Mouse (Mus musculus) CH12.LX (cell line): ENCODE data around the gene Derl2. TPM values are rescaled to one million over a fixed set of nuclear protein-coding genes. Genes with fewer than 3 reads are reported as not detected.

Experiments used
- DNase-seq: peaks from one replicate; pipeline ENCODE4 v3.0.0-alpha.2; 2013; ENCODE audit errors: extremely low read depth
- H3K27ac ChIP-seq: 2 replicates; pipeline ENCODE4 v1.5.1; 2012; ENCODE audit warnings: low read depth, mild to moderate bottlenecking, control low read depth, moderate library complexity; ENCODE audit not compliant: insufficient read depth
- H3K27me3 ChIP-seq: replicated peaks from 2 replicates; pipeline ENCODE3; 2012; ENCODE audit warnings: inconsistent platforms
- H3K36me3 ChIP-seq, 2 experiments: replicated peaks in 1 of 2; 2 replicates each; pipeline versions ENCODE3 to v1.6.1; 2012; ENCODE audit warnings: inconsistent platforms in 1 of 2, low read length in 1 of 2, mild to moderate bottlenecking in 1 of 2, mixed read lengths in 1 of 2, moderate library complexity in 1 of 2; ENCODE audit not compliant: control insufficient read depth in 1 of 2, insufficient read depth in 1 of 2
- H3K4me1 ChIP-seq, 2 experiments: 2 replicates each; pipeline ENCODE4 v1.6.1; 2012; ENCODE audit warnings: inconsistent platforms in 1 of 2, moderate library complexity in 1 of 2; ENCODE audit not compliant: insufficient read depth in 2 of 2, control insufficient read depth in 1 of 2
- H3K4me2 ChIP-seq: 2 replicates; pipeline ENCODE4 v1.6.1; 2012; ENCODE audit warnings: low read depth, mild to moderate bottlenecking, control low read depth; ENCODE audit not compliant: poor library complexity, insufficient read depth, severe bottlenecking
- H3K4me3 ChIP-seq, 3 experiments: fragments of 150-350 bp in 1 of 3; sonication (generic) in 1 of 3; replicated peaks in 1 of 3; 2 replicates each; pipeline versions ENCODE3 to v1.5.1; 2011 to 2012; ENCODE audit warnings: low read depth in 2 of 3, low read length in 2 of 3, mild to moderate bottlenecking in 2 of 3, moderate library complexity in 2 of 3, control low read depth in 1 of 3, improper control_type of control experiment in 1 of 3, inconsistent platforms in 1 of 3, mixed read lengths in 1 of 3; ENCODE audit not compliant: poor library complexity in 1 of 3
- H3K79me2 ChIP-seq: replicated peaks from 2 replicates; pipeline ENCODE4 v1.6.1; 2012; ENCODE audit warnings: mild to moderate bottlenecking, moderate library complexity; ENCODE audit not compliant: control insufficient read depth, poor library complexity, insufficient read depth, severe bottlenecking; ENCODE audit errors: extremely low read depth
- H3K9ac ChIP-seq: 2 replicates; pipeline ENCODE4 v1.6.1; 2012; ENCODE audit warnings: low read depth, mild to moderate bottlenecking, control low read depth, moderate library complexity; ENCODE audit not compliant: insufficient read depth
- H3K9me3 ChIP-seq: replicated peaks from 2 replicates; pipeline ENCODE3; 2012; ENCODE audit warnings: low read length, inconsistent platforms, mixed read lengths
- BHLHE40 ChIP-seq: IDR thresholded peaks from 2 replicates; pipeline ENCODE4 v1.6.1; 2011; ENCODE audit warnings: mild to moderate bottlenecking, low read depth, low read length, improper control_type of control experiment
- CHD1 ChIP-seq: IDR thresholded peaks from 2 replicates; pipeline ENCODE4 v1.6.1; 2012; ENCODE audit warnings: low read depth, low read length, improper control_type of control experiment, inconsistent platforms
- CHD2 ChIP-seq: IDR thresholded peaks from 2 replicates; pipeline ENCODE4 v1.6.1; 2011; ENCODE audit warnings: low read length, improper control_type of control experiment
- CTCF ChIP-seq, 2 experiments: IDR thresholded peaks in 1 of 2; conservative IDR thresholded peaks in 1 of 2; 2 replicates each; pipeline ENCODE4 v1.5.1; 2011 to 2012; ENCODE audit warnings: low read depth in 2 of 2, low read length in 2 of 2, improper control_type of control experiment in 1 of 2, inconsistent platforms in 1 of 2, mild to moderate bottlenecking in 1 of 2, moderate library complexity in 1 of 2
- E2F4 ChIP-seq: IDR thresholded peaks from 2 replicates; pipeline ENCODE4 v1.6.1; 2011; ENCODE audit warnings: low read depth, low read length, improper control_type of control experiment; ENCODE audit not compliant: insufficient replicate concordance
- ELF1 ChIP-seq: IDR thresholded peaks from 2 replicates; pipeline ENCODE4 v1.6.1; 2014; ENCODE audit warnings: low read depth, mild to moderate bottlenecking, inconsistent platforms, low read length, improper control_type of control experiment
- EP300 ChIP-seq: IDR thresholded peaks from 2 replicates; pipeline ENCODE4 v1.6.1; 2011; ENCODE audit warnings: low read length, improper control_type of control experiment
- ETS1 ChIP-seq: conservative IDR thresholded peaks from 2 replicates; pipeline ENCODE4 v1.6.1; 2012; ENCODE audit warnings: low read depth, mild to moderate bottlenecking, inconsistent platforms, low read length, improper control_type of control experiment, moderate library complexity
- GABPA ChIP-seq: IDR thresholded peaks from 2 replicates; pipeline ENCODE4 v1.6.1; 2012; ENCODE audit warnings: low read depth, low read length, improper control_type of control experiment, inconsistent platforms; ENCODE audit not compliant: insufficient replicate concordance
- HCFC1 ChIP-seq: IDR thresholded peaks from 2 replicates; pipeline ENCODE4 v1.6.1; 2012; ENCODE audit warnings: low read depth, mild to moderate bottlenecking, inconsistent platforms, low read length, improper control_type of control experiment
- IRF4 ChIP-seq: IDR thresholded peaks from 2 replicates; pipeline ENCODE4 v1.6.1; 2014; ENCODE audit warnings: low read depth, mild to moderate bottlenecking, inconsistent platforms, low read length, improper control_type of control experiment
- JUN ChIP-seq: IDR thresholded peaks from 2 replicates; pipeline ENCODE4 v1.6.1; 2011; ENCODE audit warnings: low read depth, mild to moderate bottlenecking, low read length, improper control_type of control experiment, moderate library complexity; ENCODE audit not compliant: insufficient read depth
- JUND ChIP-seq: conservative IDR thresholded peaks from 2 replicates; pipeline ENCODE4 v1.6.1; 2011; ENCODE audit warnings: low read depth, low read length, improper control_type of control experiment
- KAT2A ChIP-seq: IDR thresholded peaks from 2 replicates; pipeline ENCODE4 v1.6.1; 2012; ENCODE audit warnings: low read length, improper control_type of control experiment, inconsistent platforms; ENCODE audit not compliant: insufficient replicate concordance
- MAFK ChIP-seq: IDR thresholded peaks from 2 replicates; pipeline ENCODE4 v1.6.1; 2011; ENCODE audit warnings: low read length, improper control_type of control experiment; ENCODE audit not compliant: insufficient replicate concordance
- MAX ChIP-seq: IDR thresholded peaks from 2 replicates; pipeline ENCODE4 v1.6.1; 2011; ENCODE audit warnings: low read length, improper control_type of control experiment
- MAZ ChIP-seq: IDR thresholded peaks from 2 replicates; pipeline ENCODE4 v1.6.1; 2012; ENCODE audit warnings: low read depth, mild to moderate bottlenecking, inconsistent platforms, low read length, improper control_type of control experiment, moderate library complexity
- MEF2A ChIP-seq: IDR thresholded peaks from 2 replicates; pipeline ENCODE4 v1.6.1; 2014; ENCODE audit warnings: low read depth, mild to moderate bottlenecking, inconsistent platforms, low read length, improper control_type of control experiment, borderline replicate concordance
- MXI1 ChIP-seq: IDR thresholded peaks from 2 replicates; pipeline ENCODE4 v1.6.1; 2011; ENCODE audit warnings: mild to moderate bottlenecking, low read depth, low read length, improper control_type of control experiment
- MYC ChIP-seq: IDR thresholded peaks from 2 replicates; pipeline ENCODE4 v1.6.1; 2011; ENCODE audit warnings: low read depth, mild to moderate bottlenecking, improper control_type of control experiment, low read length
- NELFE ChIP-seq: IDR thresholded peaks from 2 replicates; pipeline ENCODE4 v1.6.1; 2011; ENCODE audit warnings: low read depth, low read length, improper control_type of control experiment
- NRF1 ChIP-seq: IDR thresholded peaks from 2 replicates; pipeline ENCODE4 v1.6.1; 2014; ENCODE audit warnings: low read depth, mild to moderate bottlenecking, inconsistent platforms, low read length, improper control_type of control experiment, moderate library complexity
- PAX5 ChIP-seq: IDR thresholded peaks from 2 replicates; pipeline ENCODE4 v1.6.1; 2012; ENCODE audit warnings: low read length, inconsistent platforms, mixed read lengths
- POLR2A ChIP-seq: IDR thresholded peaks from 2 replicates; pipeline ENCODE4 v1.6.1; 2011; ENCODE audit warnings: low read depth, mild to moderate bottlenecking, improper control_type of control experiment, low read length
- POLR2AphosphoS2 ChIP-seq: IDR thresholded peaks from 2 replicates; pipeline ENCODE4 v1.6.1; 2011; ENCODE audit warnings: low read depth, low read length, improper control_type of control experiment
- RAD21 ChIP-seq: IDR thresholded peaks from 2 replicates; pipeline ENCODE4 v1.6.1; 2011; ENCODE audit warnings: low read depth, mild to moderate bottlenecking, low read length, improper control_type of control experiment, moderate library complexity
- RCOR1 ChIP-seq: conservative IDR thresholded peaks from 2 replicates; pipeline ENCODE4 v1.6.1; 2012; ENCODE audit warnings: low read depth, mild to moderate bottlenecking, inconsistent platforms, low read length, improper control_type of control experiment
- SIN3A ChIP-seq: IDR thresholded peaks from 2 replicates; pipeline ENCODE4 v1.6.1; 2012; ENCODE audit warnings: low read length, improper control_type of control experiment, inconsistent platforms
- SMC3 ChIP-seq: IDR thresholded peaks from 2 replicates; pipeline ENCODE4 v1.6.1; 2011; ENCODE audit warnings: low read depth, low read length, improper control_type of control experiment
- TBP ChIP-seq: conservative IDR thresholded peaks from 2 replicates; pipeline ENCODE4 v1.6.1; 2011; ENCODE audit warnings: low read depth, low read length, improper control_type of control experiment
- TCF12 ChIP-seq: IDR thresholded peaks from 2 replicates; pipeline ENCODE4 v1.6.1; 2014; ENCODE audit warnings: low read depth, mild to moderate bottlenecking, inconsistent platforms, low read length, improper control_type of control experiment
- UBTF ChIP-seq: IDR thresholded peaks from 2 replicates; pipeline ENCODE4 v1.6.1; 2012; ENCODE audit warnings: low read depth, mild to moderate bottlenecking, inconsistent platforms, low read length, improper control_type of control experiment, moderate library complexity
- USF1 ChIP-seq: IDR thresholded peaks from 2 replicates; pipeline ENCODE4 v1.6.1; 2014; ENCODE audit warnings: low read depth, mild to moderate bottlenecking, inconsistent platforms, low read length, improper control_type of control experiment
- USF2 ChIP-seq: conservative IDR thresholded peaks from 2 replicates; pipeline ENCODE4 v1.6.1; 2011; ENCODE audit warnings: low read depth, low read length, improper control_type of control experiment
- ZC3H11A ChIP-seq: IDR thresholded peaks from 2 replicates; pipeline ENCODE4 v1.6.1; 2012; ENCODE audit warnings: low read depth, mild to moderate bottlenecking, inconsistent platforms, low read length, improper control_type of control experiment
- ZKSCAN1 ChIP-seq: IDR thresholded peaks from 2 replicates; pipeline ENCODE4 v1.6.1; 2012; ENCODE audit warnings: low read depth, inconsistent platforms, low read length, improper control_type of control experiment, borderline replicate concordance
- ZMIZ1 ChIP-seq: IDR thresholded peaks from 2 replicates; pipeline ENCODE4 v1.6.1; 2012; ENCODE audit warnings: low read depth, mild to moderate bottlenecking, inconsistent platforms, low read length, improper control_type of control experiment
- ZNF384 ChIP-seq: IDR thresholded peaks from 2 replicates; pipeline ENCODE4 v1.6.1; 2012; ENCODE audit warnings: low read depth, low read length, improper control_type of control experiment, inconsistent platforms
- dilution Hi-C: fragments of 300-500 bp; cut with MboI; formaldehyde crosslinking; loops from 2 replicates; pipeline ENCODE4 v1.14.3; 2020; ENCODE audit warnings: low sequenced_read_pairs; ENCODE audit not compliant: extremely low pct_unique_long_range_greater_than_20kb, extremely low pct_ligation_motif_present
- in situ Hi-C: fragments of 300-500 bp; cut with MboI; formaldehyde crosslinking; loops from 3 replicates; pipeline ENCODE4 v1.14.3; 2019; ENCODE audit warnings: low sequenced_read_pairs, low pct_ligation_motif_present, low pct_unique_long_range_greater_than_20kb, mixed read lengths
- polyA plus RNA-seq: library from polyadenylated mRNA; unstranded; fragments of >175 nt; gene quantifications from 2 replicates; pipeline ENCODE4 v1.2.1, GENCODE M21; 2012; ENCODE audit warnings: low read depth; ENCODE audit not compliant: insufficient read length
- total RNA-seq, 2 experiments: library from RNA; depleted of rRNA; stranded (reverse); fragments of 300-350 nt in 1 of 2; fragments of >200 nt in 1 of 2; gene quantifications; 2 replicates each; pipeline ENCODE4 v1.2.3; 2012 to 2014

The Derl2 gene
- total and polyA plus RNA-seq, 3 experiments = 32.7 to 132 (median 95.0) TPM

DNA sequence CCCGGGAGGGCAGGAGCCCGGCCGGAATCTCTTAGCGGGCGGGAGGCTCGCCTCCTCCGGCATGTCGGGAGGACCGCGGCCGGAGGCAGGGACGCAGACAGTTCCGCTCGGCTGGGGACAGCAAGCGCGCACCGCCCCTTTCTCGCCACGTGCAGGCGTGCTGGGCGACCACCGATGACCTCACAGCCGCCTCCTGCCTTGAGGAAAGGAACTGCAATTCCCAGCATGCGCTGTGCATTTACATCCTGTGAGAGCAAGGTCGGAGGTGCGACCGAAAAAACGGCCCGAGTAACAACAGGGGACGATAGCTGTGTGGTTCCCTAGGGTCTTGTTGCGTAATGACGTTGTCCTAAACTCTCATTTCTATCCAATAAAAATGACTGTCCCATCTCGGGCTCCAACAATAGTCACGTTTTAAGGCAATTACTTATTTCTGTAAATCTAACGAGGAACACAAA lies 15.3 kb downstream of the Derl2 start, which contains the start of gene Dhx33:
TSS of gene Dhx33 (minus strand) at position 122 of the 458 bp plus-strand sequence.
- no peak within 1 kb of the TSS for H3K27ac ChIP-seq
- peak; percentile 100 for DNase-seq
- peak; percentile 89 for TF ChIP-seq MAZ
- TF ChIP-seq BHLHE40 = peak; percentile 99
- no peak for TF ChIP-seq ZC3H11A
- peak; percentile 83; the same call in 1 of the 2 replicates for TF ChIP-seq E2F4
- TF ChIP-seq GABPA = peak; percentile 98; the same call in 1 of the 2 replicates
- TF ChIP-seq SMC3 = no peak
- TF ChIP-seq POLR2AphosphoS2 = peak; percentile 91
- peak; percentile 100 for TF ChIP-seq SIN3A
- peak; percentile 95 for TF ChIP-seq TCF12
- TF ChIP-seq PAX5 = no peak
- TF ChIP-seq USF1 = peak; percentile 85
- TF ChIP-seq ETS1 = peak; percentile 78
- peak; percentile 98 for TF ChIP-seq CHD2
- peak; percentile 88 for TF ChIP-seq ZMIZ1
- TF ChIP-seq EP300 = peak; percentile 27; the same call in 1 of the 2 replicates
- peak; percentile 93 for TF ChIP-seq TBP
- TF ChIP-seq KAT2A = peak; percentile 100
- TF ChIP-seq HCFC1 = peak; percentile 98
- peak; percentile 80 for TF ChIP-seq POLR2A
- no peak for TF ChIP-seq RAD21
- peak; percentile 93 for TF ChIP-seq RCOR1
- peak; percentile 56 for TF ChIP-seq USF2
- peak; percentile 99 for TF ChIP-seq MAX
- peak; percentile 54 for TF ChIP-seq ZNF384
- TF ChIP-seq MXI1 = peak; percentile 100
- peak; percentile 67 for TF ChIP-seq NRF1
- TF ChIP-seq MAFK = peak; percentile 46; the same call in 1 of the 2 replicates
- peak; percentile 89 for TF ChIP-seq JUND
- TF ChIP-seq CHD1 = no peak; the same call in 1 of the 2 replicates
- peak; percentile 98 for TF ChIP-seq MYC
- peak; percentile 46; the same call in 1 of the 2 replicates for TF ChIP-seq UBTF
- peak; percentile 90 for TF ChIP-seq ELF1
- no peak for TF ChIP-seq ZKSCAN1
- TF ChIP-seq CTCF (conservative IDR thresholded peaks at IDR 0.05 in 1 of 2, IDR thresholded peaks at IDR 0.05 in 1 of 2; ENCODE audit: low read depth in 2 of 2, low read length in 2 of 2) = no peak
- TF ChIP-seq NELFE = peak; percentile 89
- TF ChIP-seq JUN = peak; percentile 81
- peak; percentile 93 for TF ChIP-seq IRF4
- TF ChIP-seq MEF2A = peak; percentile 94
- TF ChIP-seq, all 38 proteins: peak for 31
- Histone ChIP-seq H3K4me1 (peaks cover 7 to 33% of the 10 kb centered on the region in 2 experiments), H3K9ac (peak within 1 kb of the TSS; percentile 66), H3K79me2 (peaks cover 34% of the 10 kb centered on the region), H3K9me3 (no peaks in the 10 kb centered on the region), H3K4me2 (peak within 1 kb of the TSS; percentile 98), H3K4me3 (peak within 1 kb of the TSS; percentile 71 to 78 (median 74)), H3K27me3 (no peaks in the 10 kb centered on the region), H3K36me3 (peaks cover 23 to 58% of the 10 kb centered on the region in 2 experiments)
- in situ Hi-C loops (no loop called here), dilution Hi-C loops (no loop called here)
